Mouse (Mus musculus) v-Abl transformed pro-B cells (cell line): Measurements from ENCODE around the gene Phxr2.

Experiments used
- in situ Hi-C, 2 experiments: fragments of 400-800 bp; cut with MboI; formaldehyde crosslinking; loops; one replicate each; pipeline ENCODE4 v1.15.1; 2025; ENCODE audit not compliant: unreplicated experiment in 2 of 2

Gene Phxr2

GRCm38 (mm10) chr10:99126225-99126624, at the start of gene Phxr2:
TSS of gene Phxr2 (minus strand) at chr10:99126325.
- in situ Hi-C loops, result loop anchor here (25.0 kb wide), 2 partner anchors 214 to 1561 kb away; partner anchors contain the start of gene Atp2b1 (in 1 of the 2)

- in situ Hi-C loops, result loop anchor here in 1 of 2 experiments (5.0 kb wide), 1 partner anchor 89 kb away; the partner anchor contains the start of gene Dusp6
Measured at GRCm38 (mm10) chr10:99172906-99173507, 46.9 kb upstream of the Phxr2 start.

- in situ Hi-C loops, result loop anchor here in 1 of 2 experiments (5.0 kb wide), 1 partner anchor 90 kb away; the partner anchor contains the start of gene Dusp6
Measured at GRCm38 (mm10) chr10:99171961-99172497, 45.9 kb upstream of the Phxr2 start.

DNA sequence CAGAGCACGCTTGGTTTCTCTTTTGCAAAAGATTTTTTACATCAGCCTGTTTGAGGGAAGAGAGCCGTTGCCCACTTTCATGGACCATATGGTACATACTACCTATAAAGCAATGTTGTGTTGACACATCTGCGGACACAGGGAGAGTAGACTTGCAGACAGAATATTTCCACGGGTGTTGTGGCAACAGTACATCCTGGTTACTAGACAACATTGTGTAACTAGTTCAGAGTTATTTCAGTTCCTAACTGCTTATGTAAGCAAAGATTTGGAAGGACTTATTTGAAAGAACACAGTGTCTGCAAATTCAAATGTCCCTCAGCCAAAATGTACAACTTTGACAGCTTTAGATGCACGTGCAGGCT, 43.6 kb upstream of the Phxr2 start:
- in situ Hi-C loops, result loop anchor here (5.0 to 10.0 kb wide), 2 partner anchors 93 to 1305 kb away; partner anchors contain the start of gene Dusp6 (in 1 of the 2)

GRCm38 (mm10) chr10:99168840-99169764, 43.0 kb upstream of the Phxr2 start:
- in situ Hi-C loops, result loop anchor here in 1 of 2 experiments (10.0 kb wide), 1 partner anchor 1306 kb away; no protein-coding TSS in a partner anchor

GRCm38 (mm10) chr10:99168404-99168803, 42.3 kb upstream of the Phxr2 start:
- in situ Hi-C loops, result loop anchor here in 1 of 2 experiments (10.0 kb wide), 1 partner anchor 1306 kb away; no protein-coding TSS in a partner anchor

- in situ Hi-C loops, result loop anchor here in 1 of 2 experiments (10.0 kb wide), 1 partner anchor 1308 kb away; no protein-coding TSS in a partner anchor
Measured at GRCm38 (mm10) chr10:99166392-99166791, 40.3 kb upstream of the Phxr2 start.

DNA sequence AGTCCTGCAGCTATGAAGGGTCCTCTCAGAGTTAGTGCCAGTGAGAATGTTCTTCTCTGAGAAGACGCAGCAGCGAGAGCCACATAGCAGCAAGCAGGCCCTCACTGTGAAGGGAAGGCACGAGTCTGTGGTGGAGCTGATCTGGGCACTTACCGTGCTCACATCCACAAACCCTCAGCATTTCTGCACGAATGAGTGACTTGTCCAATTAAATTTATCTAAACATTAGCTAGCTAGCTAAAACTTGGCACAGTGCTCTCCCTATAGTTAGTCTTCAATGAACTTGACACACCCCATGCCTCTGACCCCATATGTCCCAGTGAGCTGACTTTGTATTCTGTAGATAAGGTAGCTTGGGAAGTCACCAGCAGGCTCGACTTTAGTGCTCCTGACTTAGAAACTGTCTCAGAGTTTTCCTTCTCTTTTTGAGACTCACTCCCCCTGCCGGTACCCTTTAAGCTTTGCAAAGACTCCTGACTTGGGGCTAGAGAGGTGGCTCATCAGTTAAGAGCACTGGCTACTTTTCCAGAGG, 39.7 kb upstream of the Phxr2 start:
- in situ Hi-C loops, result loop anchor here in 1 of 2 experiments (10.0 kb wide), 1 partner anchor 1309 kb away; no protein-coding TSS in a partner anchor

DNA sequence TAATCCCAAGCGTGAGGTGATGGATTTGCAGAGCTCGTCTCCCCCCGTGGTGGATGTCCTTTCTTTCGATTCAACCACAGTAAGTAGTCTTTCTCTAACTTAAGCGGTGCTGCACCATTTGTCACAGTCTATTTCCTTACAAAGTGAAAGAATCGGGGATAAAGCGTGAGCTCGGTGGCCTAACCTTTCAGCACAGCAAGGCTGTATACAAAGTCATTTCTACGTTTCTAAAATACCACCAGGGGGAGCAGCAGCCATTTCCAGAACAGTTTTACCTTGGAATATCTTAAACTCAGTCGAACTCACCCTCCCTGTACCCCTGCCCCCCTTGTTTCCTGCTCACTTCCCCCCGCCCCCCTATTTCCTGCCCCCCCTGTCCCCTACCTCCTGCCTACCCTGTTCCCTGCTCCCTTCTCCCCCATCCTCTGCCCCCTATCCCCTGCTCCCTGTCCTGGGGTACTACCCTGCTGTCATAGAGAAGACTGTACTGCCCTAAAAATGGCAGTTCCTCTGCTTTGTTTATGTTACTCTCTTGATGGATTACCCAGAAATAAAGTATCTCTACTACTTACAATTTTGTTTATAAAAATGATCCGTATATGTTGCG, 38.8 kb upstream of the Phxr2 start:
- in situ Hi-C loops, result loop anchor here (5.0 to 10.0 kb wide), 3 partner anchors 412 to 1310 kb away; no protein-coding TSS in a partner anchor

- in situ Hi-C loops, result loop anchor here (5.0 to 10.0 kb wide), 3 partner anchors 414 to 1312 kb away; no protein-coding TSS in a partner anchor
Measured at GRCm38 (mm10) chr10:99163002-99163401, 36.9 kb upstream of the Phxr2 start.

- in situ Hi-C loops, result loop anchor here (5.0 to 10.0 kb wide), 3 partner anchors 415 to 1313 kb away; no protein-coding TSS in a partner anchor
Measured at GRCm38 (mm10) chr10:99161987-99162582, 36.0 kb upstream of the Phxr2 start.

DNA sequence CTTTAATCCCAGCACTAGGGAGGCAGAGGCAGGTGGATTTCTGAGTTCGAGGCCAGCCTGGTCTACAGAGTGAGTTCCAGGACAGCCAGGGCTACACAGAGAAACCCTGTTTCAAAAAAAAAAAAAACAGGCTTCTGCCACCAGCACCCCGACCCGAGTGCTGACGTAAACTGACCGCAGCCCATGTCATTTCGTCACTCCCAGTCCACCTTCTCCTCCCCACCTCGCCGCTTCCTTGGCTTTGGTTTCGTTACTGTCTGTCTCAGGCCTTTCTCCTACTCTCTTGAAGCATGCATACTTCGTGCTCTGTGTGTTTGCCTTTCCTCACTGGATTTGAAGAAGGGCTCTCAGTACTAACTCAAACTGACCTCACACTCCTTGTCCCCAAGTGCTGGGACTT, 31.6 kb upstream of the Phxr2 start:
- in situ Hi-C loops, result loop anchor here (5.0 to 10.0 kb wide), 2 partner anchors 1443 to 1445 kb away; no protein-coding TSS in a partner anchor

DNA sequence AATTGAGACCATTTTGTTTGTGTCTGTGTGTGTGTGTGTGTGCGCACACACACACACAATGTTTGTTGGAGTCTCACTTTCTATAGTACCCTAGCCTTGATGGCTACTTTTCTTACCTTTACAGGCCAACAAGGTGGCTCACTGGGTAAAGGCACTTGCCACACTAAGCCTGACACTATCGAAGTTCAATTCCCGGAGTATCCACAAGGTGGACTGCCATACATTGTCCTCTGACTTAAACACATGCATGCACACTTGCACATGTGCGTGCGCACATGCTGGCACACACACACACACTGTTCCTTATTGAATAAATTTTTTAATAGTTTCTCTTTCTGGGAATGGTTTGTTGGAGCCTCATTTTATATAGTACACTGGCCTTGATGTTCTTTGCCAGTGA, 30.7 kb upstream of the Phxr2 start:
- in situ Hi-C loops, result loop anchor here (5.0 to 10.0 kb wide), 2 partner anchors 1442 to 1445 kb away; no protein-coding TSS in a partner anchor

- in situ Hi-C loops, result loop anchor here (5.0 to 10.0 kb wide), 2 partner anchors 1440 to 1442 kb away; no protein-coding TSS in a partner anchor
Measured at GRCm38 (mm10) chr10:99154635-99155034, 28.5 kb upstream of the Phxr2 start.

DNA sequence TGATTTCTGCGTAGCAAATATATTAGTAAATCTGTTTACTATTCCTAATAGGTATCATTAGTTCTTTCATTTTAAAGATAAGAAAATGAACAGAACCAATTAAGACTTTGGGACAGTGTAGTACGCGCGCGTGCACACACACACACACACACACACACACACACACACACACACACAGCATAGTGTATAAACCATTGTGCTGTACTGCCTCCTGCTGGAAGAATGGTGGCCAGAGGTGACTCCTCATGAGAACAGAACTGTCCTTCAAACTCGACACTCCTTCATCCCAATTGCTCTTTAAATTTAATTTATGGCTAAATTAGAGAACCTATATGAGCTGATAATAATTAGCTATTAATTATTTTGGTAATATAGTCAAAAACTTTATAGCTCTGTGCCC, 25.9 kb upstream of the Phxr2 start:
- in situ Hi-C loops, result loop anchor here in 1 of 2 experiments (10.0 kb wide), 1 partner anchor 1437 kb away; no protein-coding TSS in a partner anchor

DNA sequence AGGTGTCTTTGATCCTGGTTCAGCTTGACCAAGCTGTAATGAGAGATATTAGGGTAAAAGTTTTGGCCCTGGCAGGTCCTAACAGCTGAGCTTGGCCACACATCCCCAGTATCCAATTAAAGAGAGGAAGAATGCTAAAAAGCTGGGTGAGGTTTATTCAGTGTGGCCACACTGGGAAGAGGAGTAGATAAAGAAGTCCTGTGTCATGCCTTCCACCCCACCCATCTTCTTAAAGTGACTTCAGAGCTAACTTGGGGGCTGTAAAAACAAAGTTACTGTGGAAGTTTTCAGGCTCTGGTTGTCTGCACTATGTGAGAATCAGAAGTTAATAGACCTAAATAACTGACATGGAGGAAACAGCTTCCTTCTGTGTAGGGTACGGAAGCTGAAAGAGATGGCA, 25.5 kb upstream of the Phxr2 start:
- in situ Hi-C loops, result loop anchor here in 1 of 2 experiments (10.0 kb wide), 1 partner anchor 1437 kb away; no protein-coding TSS in a partner anchor

DNA sequence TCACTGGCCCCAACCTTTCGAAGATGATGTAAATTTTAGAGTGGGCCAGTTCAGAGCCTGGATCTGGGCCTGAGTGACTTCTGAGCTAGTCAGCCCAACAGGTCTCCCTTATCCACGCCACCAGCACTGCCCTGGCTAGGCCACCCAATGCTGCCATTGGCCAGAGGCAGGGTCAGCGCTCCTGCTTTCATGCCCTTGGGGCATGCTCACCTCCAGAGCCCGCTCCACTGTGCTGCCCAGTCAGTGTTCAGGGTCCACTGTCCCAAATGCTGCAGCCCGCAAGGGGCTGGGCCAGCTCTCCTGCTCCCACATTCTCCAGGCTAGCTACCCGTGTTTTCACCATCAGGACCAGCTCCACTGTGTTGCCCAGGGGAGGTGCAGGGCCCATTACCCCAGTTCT, 23.9 kb upstream of the Phxr2 start:
- in situ Hi-C loops, result loop anchor here in 1 of 2 experiments (10.0 kb wide), 1 partner anchor 1435 kb away; no protein-coding TSS in a partner anchor

GRCm38 (mm10) chr10:99146596-99146995, 20.5 kb upstream of the Phxr2 start:
- in situ Hi-C loops, result loop anchor here (5.0 to 25.0 kb wide), 3 partner anchors 39 to 1541 kb away; partner anchors contain the start of genes Galnt4 (in 2 of the 2), Poc1b (in 2 of the 2) and Atp2b1 (in 1 of the 2)

DNA sequence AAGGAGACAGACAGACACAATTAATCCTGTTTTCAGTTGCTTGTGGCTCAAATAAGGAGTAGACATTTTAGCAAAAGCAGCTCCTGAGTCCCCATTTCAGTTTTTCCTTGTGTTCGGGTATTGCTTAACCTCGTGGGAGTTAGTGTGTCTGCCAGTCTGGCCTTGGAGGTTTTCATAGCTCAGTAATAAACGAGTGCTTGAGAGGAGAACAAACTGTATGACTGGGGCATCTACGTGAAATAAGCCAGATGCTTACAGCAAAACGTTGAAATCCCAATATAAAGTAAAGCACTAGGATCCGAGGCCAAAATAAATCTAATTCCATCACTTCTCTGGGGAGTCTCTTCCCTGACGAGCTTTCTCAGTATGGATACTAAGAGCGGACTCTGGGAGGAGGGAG, 19.5 kb upstream of the Phxr2 start:
- in situ Hi-C loops, result loop anchor here (5.0 to 25.0 kb wide), 3 partner anchors 38 to 1542 kb away; partner anchors contain the start of genes Galnt4 (in 2 of the 2), Poc1b (in 2 of the 2) and Atp2b1 (in 1 of the 2)
